Mouse (Mus musculus) forebrain, embryonic 13.5 days (tissue): Measurements from ENCODE around the gene Marcksl1. TPM values are rescaled to one million over a fixed set of nuclear protein-coding genes. Genes with fewer than 3 reads are reported as not detected.
A peak's percentile ranks its signal among the peaks of the same experiment; 100 is the strongest.
"Not testable (repeated sequence)": the region's sequence is repeated elsewhere in the genome, so short reads cannot be mapped to it uniquely, and the experiment has no call there.

ENCODE experiments used
- ATAC-seq: fragments of 200-750 bp; cut with Nextera tagmentation; 2 replicates; pipeline ENCODE4 v1.8.0; 2017
- H3K27ac ChIP-seq: fragments of 300-500 bp; sonication (generic); 2 replicates; pipeline ENCODE4 v1.5.1; 2015; ENCODE audit warnings: inconsistent platforms, mild to moderate bottlenecking, moderate library complexity
- H3K27me3 ChIP-seq: fragments of 300-500 bp; sonication (generic); 2 replicates; pipeline ENCODE4 v1.6.1; 2015; ENCODE audit warnings: mild to moderate bottlenecking, inconsistent platforms
- H3K36me3 ChIP-seq: fragments of 300-500 bp; sonication (generic); 2 replicates; pipeline ENCODE4 v1.6.1; 2015; ENCODE audit warnings: mild to moderate bottlenecking, inconsistent platforms; ENCODE audit not compliant: poor library complexity, severe bottlenecking
- H3K4me1 ChIP-seq: fragments of 300-500 bp; sonication (generic); 2 replicates; pipeline ENCODE4 v1.6.1; 2015; ENCODE audit warnings: inconsistent platforms
- H3K4me2 ChIP-seq: fragments of 300-500 bp; sonication (generic); 2 replicates; pipeline ENCODE4 v1.6.1; 2015; ENCODE audit warnings: inconsistent platforms, mild to moderate bottlenecking, moderate library complexity
- H3K4me3 ChIP-seq: fragments of 300-500 bp; sonication (generic); 2 replicates; pipeline ENCODE4 v1.5.1; 2015; ENCODE audit warnings: mild to moderate bottlenecking, inconsistent platforms
- H3K9ac ChIP-seq: fragments of 300-500 bp; sonication (generic); 2 replicates; pipeline ENCODE4 v1.6.1; 2015; ENCODE audit warnings: mild to moderate bottlenecking, inconsistent platforms
- H3K9me3 ChIP-seq: fragments of 300-500 bp; sonication (generic); replicated peaks from 2 replicates; pipeline ENCODE4 v1.6.1; 2016; ENCODE audit warnings: inconsistent platforms
- WGBS: fragments of 180-500 bp; shearing (Covaris S2); methylation state at CpG from one replicate; pipeline ENCODE4 v1.1.7; 2015; 5-methylcytosine and 5-hydroxymethylcytosine counted together
- polyA plus RNA-seq: library from polyadenylated mRNA; unstranded; fragments of >200 nt; fragmentation: Nextera tagmentation; extraction: Ambion mirVana; gene quantifications from 2 replicates; pipeline ENCODE4 v1.2.1, GENCODE M21; 2015

Gene Marcksl1
- polyA plus RNA-seq, 1 experiment from 2014 or later: 1,774 TPM

DNA sequence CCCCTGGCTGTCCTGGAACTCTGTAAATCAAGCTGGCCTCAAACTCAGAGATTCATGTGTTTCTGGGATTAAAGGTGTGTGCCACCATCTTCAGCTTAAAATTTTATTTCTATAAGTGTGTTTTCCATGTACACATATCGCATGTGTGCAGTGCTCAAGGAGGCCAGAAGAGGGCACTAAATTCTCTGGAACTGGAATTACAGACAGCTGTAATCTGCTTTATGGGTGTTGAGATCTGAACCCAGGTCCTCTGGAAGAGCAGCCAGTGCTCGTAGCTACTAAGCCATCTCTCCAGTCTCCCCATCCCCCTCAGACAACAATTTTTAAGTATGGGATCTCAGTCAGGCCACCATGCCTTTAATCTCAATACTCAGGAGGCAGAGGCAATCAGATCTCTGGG, 35.9 kb downstream of the Marcksl1 start:
- Histone ChIP-seq H3K4me1 (no peaks in the 10 kb centered on the region), H3K4me2 (no peak overlapping the region), H3K27me3 (no peaks in the 10 kb centered on the region), H3K9me3 (no peaks in the 10 kb centered on the region), H3K27ac (no peak overlapping the region), H3K9ac (no peak overlapping the region), H3K4me3 (no peak overlapping the region), H3K36me3 (no peaks in the 10 kb centered on the region)
- 89% methylated on average over 2 of the region's 2 CpGs for WGBS
- ATAC-seq: no peak

DNA sequence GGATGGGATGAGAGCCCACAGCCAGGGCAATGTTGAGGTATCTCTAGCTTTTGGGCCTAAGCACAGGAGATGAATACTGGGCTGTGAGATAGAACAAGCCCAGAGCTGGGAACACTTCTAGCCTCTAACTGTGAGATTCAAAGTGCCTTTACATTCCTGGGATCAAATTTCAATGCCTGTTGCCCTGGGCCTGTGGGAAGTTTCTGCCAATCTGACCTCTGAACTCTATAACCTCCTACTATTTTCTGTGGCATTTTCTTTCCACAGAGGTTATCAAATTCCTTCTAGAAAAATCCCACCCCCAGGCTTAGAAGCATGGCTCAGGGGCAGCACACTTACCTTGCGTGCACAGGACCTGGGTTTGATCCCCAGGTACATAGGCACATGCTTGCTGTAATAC, 36.9 kb downstream of the Marcksl1 start:
- ATAC-seq: no peak
- H3K4me3 ChIP-seq: no peak overlapping the region
- WGBS: 67% methylated on average over 1 of the region's 1 CpGs
- H3K4me2 ChIP-seq: no peak overlapping the region
- H3K36me3 ChIP-seq: no peaks in the 10 kb centered on the region
- H3K9ac ChIP-seq: no peak overlapping the region
- H3K27me3 ChIP-seq: no peaks in the 10 kb centered on the region
- H3K27ac ChIP-seq: no peak overlapping the region
- no peaks in the 10 kb centered on the region for H3K4me1 ChIP-seq
- H3K9me3 ChIP-seq: no peaks in the 10 kb centered on the region

DNA sequence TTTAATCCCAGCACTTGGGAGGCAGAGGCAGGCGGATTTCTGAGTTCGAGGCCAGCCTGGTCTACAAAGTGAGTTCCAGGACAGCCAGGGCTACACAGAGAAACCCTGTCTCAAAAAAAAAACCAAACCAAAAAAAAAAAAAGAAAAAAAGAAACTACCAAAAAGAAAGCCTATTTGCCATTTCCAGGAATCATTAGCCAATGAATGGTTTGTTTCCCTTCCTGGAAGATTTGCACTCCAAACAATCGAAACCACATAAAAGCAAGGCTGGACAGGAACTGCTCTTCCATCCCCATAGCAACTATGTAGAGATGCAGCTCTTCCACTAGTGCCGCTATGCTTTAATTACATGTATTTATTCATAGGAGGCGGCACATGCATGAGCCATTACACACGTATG, 41.1 kb downstream of the Marcksl1 start:
- ATAC-seq, H3K4me3 ChIP-seq, H3K9ac ChIP-seq, H3K27me3 ChIP-seq, H3K4me2 ChIP-seq, H3K9me3 ChIP-seq, H3K27ac ChIP-seq, H3K36me3 ChIP-seq: not testable (repeated sequence)
- 82% methylated on average over 6 of the region's 6 CpGs for WGBS
- H3K4me1 ChIP-seq: peaks cover 12% of the 10 kb centered on the region; the same call in 1 of the 2 replicates

DNA sequence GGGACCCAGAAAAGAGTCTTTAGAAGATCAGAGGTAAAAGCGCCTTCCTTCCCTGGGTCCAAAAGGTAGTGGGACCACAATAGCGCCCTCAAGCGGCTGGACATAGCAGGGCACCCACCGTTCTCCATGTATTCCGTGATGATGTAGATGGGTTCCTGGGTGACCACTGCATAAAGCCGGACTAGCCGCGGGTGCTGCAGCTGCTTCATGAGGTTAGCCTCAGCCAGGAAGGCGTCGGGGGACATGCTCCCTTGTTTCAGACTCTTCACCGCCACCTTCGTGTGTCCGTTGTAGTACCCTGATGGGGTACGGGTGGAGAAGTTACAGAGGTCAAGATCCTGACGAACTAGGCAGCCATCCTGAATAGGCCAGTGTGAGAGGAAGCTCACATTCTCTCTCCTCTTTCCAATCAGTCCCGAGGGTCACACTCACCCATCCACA, 42.1 kb downstream of the Marcksl1 start:
- ATAC-seq: peak; percentile 31; the same call in 1 of the 2 replicates
- Histone ChIP-seq H3K36me3 (no peaks in the 10 kb centered on the region), H3K4me1 (peaks cover 12% of the 10 kb centered on the region; the same call in 1 of the 2 replicates), H3K27ac (no peak overlapping the region), H3K9me3 (no peaks in the 10 kb centered on the region), H3K4me2 (peak overlapping the region; percentile 81), H3K27me3 (no peaks in the 10 kb centered on the region), H3K4me3 (peak overlapping the region; percentile 47), H3K9ac (peak overlapping the region; percentile 65)
- WGBS: 2% methylated on average over 16 of the region's 16 CpGs

DNA sequence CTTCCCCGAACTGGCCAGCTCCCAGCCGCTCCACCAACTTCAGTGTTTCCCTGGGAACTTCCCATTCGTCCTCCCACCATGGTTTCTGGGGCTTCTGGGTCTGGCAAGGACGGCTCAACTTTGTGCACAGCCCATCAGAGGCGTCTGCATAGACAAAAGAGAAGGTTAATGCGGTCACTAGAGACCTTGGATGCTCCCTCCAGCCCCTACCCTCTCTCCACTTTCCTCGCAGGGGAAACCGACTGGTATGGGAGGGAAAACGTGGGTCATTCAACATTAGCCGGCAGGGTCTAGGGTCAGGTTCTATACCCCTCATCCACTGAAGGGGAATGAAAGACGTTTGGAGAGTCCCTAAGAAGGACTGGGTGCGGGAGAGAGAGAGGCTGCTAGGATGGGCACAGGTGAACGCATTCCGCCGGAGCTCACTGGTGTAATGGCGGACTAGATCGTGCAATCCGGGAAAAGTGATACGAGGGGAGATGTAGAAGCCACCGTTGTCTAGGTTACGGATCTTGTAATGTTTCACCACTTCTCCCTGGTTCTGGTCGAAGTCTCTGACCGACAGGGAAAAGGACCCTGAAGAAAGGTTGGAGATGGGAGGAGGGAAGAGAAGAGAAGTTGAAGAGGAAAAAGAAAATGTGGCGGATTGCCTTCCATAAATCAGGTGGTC, 42.6 kb downstream of the Marcksl1 start:
- H3K4me2 ChIP-seq: peak overlapping the region; percentile 81
- no peaks in the 10 kb centered on the region for H3K36me3 ChIP-seq
- no peaks in the 10 kb centered on the region for H3K27me3 ChIP-seq
- no peak overlapping the region for H3K27ac ChIP-seq
- H3K9me3 ChIP-seq: no peaks in the 10 kb centered on the region
- H3K4me1 ChIP-seq: peaks cover 12% of the 10 kb centered on the region; the same call in 1 of the 2 replicates
- ATAC-seq: peak; percentile 64
- WGBS: under 1% methylated on average over 24 of the region's 24 CpGs
- H3K9ac ChIP-seq: peak overlapping the region; percentile 65
- peak overlapping the region; percentile 47 for H3K4me3 ChIP-seq

DNA sequence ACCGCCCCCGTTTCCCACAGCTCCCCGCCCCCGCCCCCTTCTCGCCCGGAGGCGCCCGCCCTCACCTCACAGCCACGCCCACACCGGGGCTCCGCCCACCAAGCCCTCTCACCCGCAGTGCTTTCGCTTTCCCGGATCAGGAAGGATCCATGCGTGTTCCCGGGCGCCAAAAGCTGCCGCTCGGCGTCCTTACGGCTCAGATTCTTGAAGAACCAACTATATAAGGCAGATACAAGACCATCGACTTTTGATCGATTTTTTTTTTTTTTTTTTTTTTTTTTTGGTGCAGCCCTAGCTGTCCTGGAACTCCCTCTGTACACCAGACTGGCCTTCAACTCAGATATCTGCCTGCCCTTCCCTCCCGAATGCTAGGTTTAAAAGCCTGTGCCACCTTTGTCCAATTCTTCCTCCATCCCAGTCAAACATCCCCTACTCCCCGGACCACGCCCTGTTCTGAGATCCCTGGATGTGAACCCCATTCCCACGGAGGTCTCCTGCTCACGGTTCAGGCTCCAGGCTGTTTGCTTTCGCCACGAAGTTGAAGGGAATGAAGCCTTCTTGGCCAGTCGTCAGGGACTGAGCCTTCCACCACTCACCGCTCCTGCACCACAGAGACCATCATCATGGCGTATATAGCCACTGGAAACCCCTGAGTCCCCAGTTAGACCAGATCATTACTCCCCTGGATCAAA, 43.3 kb downstream of the Marcksl1 start:
- 8% methylated on average over 33 of the region's 33 CpGs for WGBS
- H3K9ac ChIP-seq: peak overlapping the region; percentile 65
- H3K27me3 ChIP-seq: no peaks in the 10 kb centered on the region
- H3K4me2 ChIP-seq: peak overlapping the region; percentile 81
- H3K27ac ChIP-seq: no peak overlapping the region
- ATAC-seq: peak; percentile 89
- H3K36me3 ChIP-seq: no peaks in the 10 kb centered on the region
- peak overlapping the region; percentile 47 for H3K4me3 ChIP-seq
- no peaks in the 10 kb centered on the region for H3K9me3 ChIP-seq
- peaks cover 12% of the 10 kb centered on the region; the same call in 1 of the 2 replicates for H3K4me1 ChIP-seq

DNA sequence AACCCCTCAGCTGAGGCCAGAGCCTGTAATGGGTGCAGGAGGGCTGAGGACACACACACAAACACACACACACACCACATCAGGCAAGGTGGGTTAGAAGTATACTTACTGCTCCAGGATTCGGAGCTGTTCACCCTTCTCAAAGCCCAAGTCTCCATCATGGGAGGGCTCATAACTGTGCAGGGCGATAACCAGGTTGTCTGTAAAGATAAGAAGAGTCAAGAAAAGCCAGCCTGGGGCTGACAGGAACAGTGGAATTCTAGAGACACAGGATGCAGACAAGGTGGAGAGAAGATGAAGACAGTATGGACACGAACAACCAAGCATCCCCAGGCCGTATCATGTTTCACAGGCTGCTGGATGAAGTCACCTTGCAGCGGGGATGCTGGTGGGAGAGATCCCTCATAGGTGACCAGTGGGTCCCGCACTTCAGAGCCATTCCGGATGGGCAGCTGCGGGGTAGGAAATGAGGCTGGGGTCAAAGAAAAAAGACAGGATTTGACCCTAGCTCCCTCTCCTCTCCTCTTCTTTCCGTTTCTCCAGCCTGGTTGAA, 44.0 kb downstream of the Marcksl1 start:
- WGBS: 89% methylated on average over 9 of the region's 9 CpGs
- H3K9me3 ChIP-seq: no peaks in the 10 kb centered on the region
- peak overlapping the region; percentile 81 for H3K4me2 ChIP-seq
- H3K4me1 ChIP-seq: peaks cover 12% of the 10 kb centered on the region; the same call in 1 of the 2 replicates
- H3K4me3 ChIP-seq: no peak overlapping the region
- no peaks in the 10 kb centered on the region for H3K36me3 ChIP-seq
- no peak for ATAC-seq
- no peaks in the 10 kb centered on the region for H3K27me3 ChIP-seq
- H3K27ac ChIP-seq: no peak overlapping the region
- no peak overlapping the region for H3K9ac ChIP-seq

DNA sequence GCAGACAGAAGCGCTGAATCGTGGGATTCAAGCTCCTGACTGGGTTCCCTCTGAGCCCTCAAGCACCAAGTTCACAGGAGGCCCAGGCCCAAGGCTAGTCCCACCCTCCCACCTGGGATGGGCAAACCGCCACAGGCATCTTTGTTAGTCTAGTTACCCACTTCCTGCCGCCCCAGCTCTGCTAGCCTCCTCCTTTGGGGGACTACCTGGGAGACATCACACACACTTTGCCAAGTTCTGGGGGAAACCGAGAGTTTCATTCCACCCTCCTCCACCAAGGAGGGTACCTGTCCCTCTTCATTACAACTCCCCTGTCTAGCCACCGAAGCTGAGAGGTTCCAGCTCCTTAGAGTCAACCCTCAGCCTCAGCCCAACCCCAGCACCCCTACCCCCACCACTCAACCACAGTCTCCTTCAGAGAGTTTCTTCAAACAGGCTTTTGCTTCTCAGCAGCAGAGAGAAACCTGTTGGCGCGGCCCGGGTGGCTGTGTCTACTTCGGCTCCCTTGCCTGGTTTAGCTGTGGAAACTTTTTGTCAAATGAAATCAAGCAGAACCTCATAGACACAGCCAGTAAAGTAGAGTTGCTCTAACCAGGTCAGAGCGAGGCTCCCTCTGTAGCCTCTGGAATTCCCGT, 45.1 kb downstream of the Marcksl1 start:
- Histone ChIP-seq H3K27me3 (no peaks in the 10 kb centered on the region), H3K36me3 (no peaks in the 10 kb centered on the region), H3K9me3 (no peaks in the 10 kb centered on the region), H3K4me2 (no peak overlapping the region), H3K27ac (no peak overlapping the region), H3K4me3 (no peak overlapping the region), H3K9ac (no peak overlapping the region), H3K4me1 (peaks cover 12% of the 10 kb centered on the region; the same call in 1 of the 2 replicates)
- no peak for ATAC-seq
- WGBS: 90% methylated on average over 12 of the region's 12 CpGs

DNA sequence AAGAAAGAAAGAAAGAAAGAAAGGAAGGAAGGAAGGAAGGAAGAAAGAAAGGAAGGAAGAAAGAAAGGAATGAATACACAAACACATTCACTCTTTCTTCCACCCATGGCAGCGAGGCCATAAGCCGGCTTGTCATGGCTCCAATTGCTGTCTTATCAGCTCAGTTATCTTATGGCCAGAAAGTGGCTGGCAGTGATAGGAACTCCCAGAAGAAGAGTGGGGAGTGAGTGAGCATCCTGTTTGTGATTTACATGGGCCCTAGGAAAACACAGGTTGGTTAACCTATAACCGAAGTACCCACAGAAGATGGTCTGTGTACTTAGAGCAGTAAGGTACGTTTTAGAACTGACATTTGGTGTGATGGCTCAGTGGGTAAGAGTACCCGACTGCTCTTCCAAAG, 47.8 kb downstream of the Marcksl1 start:
- Histone ChIP-seq H3K36me3 (no peaks in the 10 kb centered on the region), H3K9ac (no peak overlapping the region), H3K4me1 (peaks cover 4% of the 10 kb centered on the region; the same call in 1 of the 2 replicates), H3K4me3 (no peak overlapping the region), H3K27me3 (no peaks in the 10 kb centered on the region), H3K9me3 (no peaks in the 10 kb centered on the region), H3K4me2 (no peak overlapping the region), H3K27ac (no peak overlapping the region)
- WGBS: 93% methylated on average over 5 of the region's 5 CpGs
- no peak for ATAC-seq

DNA sequence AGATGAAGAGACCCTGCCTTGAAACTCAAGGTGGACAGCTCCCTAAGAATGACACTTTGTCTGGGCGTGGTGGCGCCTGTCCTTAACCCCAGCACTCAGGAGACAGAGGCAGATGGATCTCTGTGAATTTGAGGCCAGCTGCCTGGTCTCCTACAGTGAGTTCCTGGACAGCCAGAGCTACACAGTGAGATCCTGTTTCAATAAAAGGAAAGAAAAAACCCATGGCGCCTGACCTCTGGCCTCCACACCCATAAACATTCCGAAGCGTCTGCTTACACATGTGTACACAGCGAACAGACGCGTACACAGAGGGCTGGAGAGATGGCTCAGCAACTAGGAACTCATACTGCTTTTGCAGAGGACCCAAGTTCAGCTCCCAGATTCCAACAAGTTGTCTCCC, 50.3 kb downstream of the Marcksl1 start:
- no peak overlapping the region for H3K27ac ChIP-seq
- no peaks in the 10 kb centered on the region for H3K36me3 ChIP-seq
- no peak overlapping the region for H3K9ac ChIP-seq
- no peak overlapping the region for H3K4me2 ChIP-seq
- 86% methylated on average over 8 of the region's 8 CpGs for WGBS
- H3K4me3 ChIP-seq: no peak overlapping the region
- H3K9me3 ChIP-seq: no peaks in the 10 kb centered on the region
- no peaks in the 10 kb centered on the region for H3K4me1 ChIP-seq
- H3K27me3 ChIP-seq: no peaks in the 10 kb centered on the region
- ATAC-seq: no peak

DNA sequence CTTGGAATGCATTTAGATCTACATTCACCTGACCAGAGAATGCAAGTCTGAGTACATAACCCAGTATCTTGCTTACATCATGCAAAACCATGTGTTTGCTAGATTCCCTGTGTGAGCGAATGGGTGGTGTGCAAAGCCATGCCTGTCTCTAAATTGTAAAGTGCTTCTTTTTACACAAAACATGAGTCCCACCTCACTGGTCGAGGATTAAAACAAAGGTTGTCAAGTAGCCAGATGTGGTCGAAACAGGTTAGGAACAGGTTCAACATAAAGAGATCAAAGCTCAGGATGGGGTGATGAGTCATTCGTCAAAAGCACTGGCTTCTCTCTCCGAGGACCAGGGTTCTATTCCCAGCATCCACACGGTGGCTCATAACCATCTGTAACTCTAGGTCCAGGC, 51.8 kb downstream of the Marcksl1 start:
- H3K4me2 ChIP-seq: no peak overlapping the region
- H3K4me1 ChIP-seq: no peaks in the 10 kb centered on the region
- no peaks in the 10 kb centered on the region for H3K36me3 ChIP-seq
- H3K27me3 ChIP-seq: no peaks in the 10 kb centered on the region
- H3K9me3 ChIP-seq: no peaks in the 10 kb centered on the region
- no peak for ATAC-seq
- no peak overlapping the region for H3K27ac ChIP-seq
- 86% methylated on average over 6 of the region's 6 CpGs for WGBS
- H3K4me3 ChIP-seq: no peak overlapping the region
- no peak overlapping the region for H3K9ac ChIP-seq
